ENCODE assay signal across 13 mouse cellular contexts in the genomic region with DNA sequence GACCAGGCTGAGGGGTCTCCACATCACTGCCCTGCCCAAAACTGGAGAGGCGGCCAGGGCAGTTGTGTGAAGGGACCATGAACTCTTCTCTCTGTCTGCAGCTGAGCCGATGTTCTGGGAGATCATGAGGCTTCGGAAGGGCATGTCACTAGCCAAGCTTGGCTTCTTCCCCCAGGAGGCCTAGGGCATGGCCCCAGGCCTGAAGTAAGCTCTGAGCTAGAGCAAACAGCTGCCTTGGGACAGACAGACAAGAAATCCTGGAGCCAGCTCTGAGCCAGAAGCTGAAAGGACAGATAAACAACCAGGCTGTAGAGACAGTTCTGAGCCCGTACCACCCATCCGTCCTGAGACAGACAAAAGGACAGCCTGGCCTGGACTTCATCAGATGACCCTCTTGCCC. TPM values are rescaled to one million over a fixed set of nuclear protein-coding genes. Genes with fewer than 3 reads are reported as not detected.
DNase-seq lines count a peak whose midpoint lies in the region; ATAC-seq and TF ChIP-seq lines count a peak whose summit lies in the region.
"Had no signal": no experiment of that assay in that cellular context is flagged by ENCODE, and none has a peak within 500 bp of the region (broad histone marks: within the 10 kb centered on the region; RNA-seq: fewer than 3 reads in every experiment).

No protein-coding gene starts in this region.

- H3K9me3 ChIP-seq in embryonic facial prominence, embryonic 11.5 days (replicated peaks; ENCODE audit: control insufficient read depth, low read length) = no peaks in the 10 kb centered on the region
- no peaks in the 10 kb centered on the region for H3K9me3 ChIP-seq in embryonic facial prominence, embryonic 10.5 days
- H3K9me3 ChIP-seq in hindbrain, embryonic 13.5 days = no peaks in the 10 kb centered on the region
- no peaks in the 10 kb centered on the region for H3K9me3 ChIP-seq in hindbrain, embryonic 14.5 days (ENCODE audit: control insufficient read depth, low read length)
- H3K9me3 ChIP-seq in midbrain, embryonic 10.5 days (replicated peaks) = no peaks in the 10 kb centered on the region
- no peaks in the 10 kb centered on the region for H3K9me3 ChIP-seq in midbrain, postnatal 0 days (ENCODE audit: low read length)
- H3K9me3 ChIP-seq in embryonic facial prominence, embryonic 13.5 days = no peaks in the 10 kb centered on the region
- H3K9me3 ChIP-seq: hindbrain, embryonic 12.5 days; limb, embryonic 12.5 days; stomach, embryonic 15.5 days had no signal

- no peak overlapping the region; the same call in 1 of the 2 replicates for H3K4me2 ChIP-seq in embryonic facial prominence, embryonic 11.5 days (ENCODE audit: low read depth, low read length)
- no peak overlapping the region for H3K4me2 ChIP-seq in hindbrain, embryonic 13.5 days
- no peak overlapping the region for H3K4me2 ChIP-seq in hindbrain, embryonic 14.5 days (replicated peaks)
- no peak overlapping the region for H3K4me2 ChIP-seq in midbrain, postnatal 0 days (ENCODE audit: low read depth, low read length, poor library complexity, severe bottlenecking)
- H3K4me2 ChIP-seq in embryonic facial prominence, embryonic 13.5 days = no peak overlapping the region
- H3K4me2 ChIP-seq: hindbrain, embryonic 12.5 days; limb, embryonic 12.5 days; stomach, embryonic 15.5 days had no signal

- no peak for TF ChIP-seq CTCF in midbrain, postnatal 0 days (IDR thresholded peaks at IDR 0.05)

- no peak overlapping the region for H3K27ac ChIP-seq in embryonic facial prominence, embryonic 11.5 days (replicated peaks; ENCODE audit: low read depth, low read length)
- H3K27ac ChIP-seq in embryonic facial prominence, embryonic 10.5 days (replicated peaks) = no peak overlapping the region
- H3K27ac ChIP-seq in hindbrain, embryonic 13.5 days = no peak overlapping the region
- H3K27ac ChIP-seq in hindbrain, embryonic 14.5 days = no peak overlapping the region
- H3K27ac ChIP-seq in midbrain, embryonic 10.5 days (replicated peaks) = peak overlapping the region; percentile 72
- H3K27ac ChIP-seq in midbrain, postnatal 0 days (ENCODE audit: low read depth, low read length) = no peak overlapping the region
- H3K27ac ChIP-seq in embryonic facial prominence, embryonic 13.5 days = no peak overlapping the region
- H3K27ac ChIP-seq: hindbrain, embryonic 12.5 days; limb, embryonic 12.5 days; stomach, embryonic 15.5 days had no signal

- DNase-seq in embryonic facial prominence, embryonic 11.5 days (ENCODE audit: low spot score) = no peak
- no peak for DNase-seq in embryonic facial prominence, embryonic 10.5 days (ENCODE audit: low spot score)
- DNase-seq in hindbrain, embryonic 14.5 days (ENCODE audit: low spot score) = no peak
- no peak for DNase-seq in midbrain, embryonic 10.5 days (ENCODE audit: low spot score)
- DNase-seq in midbrain, postnatal 0 days (ENCODE audit: low spot score) = no peak

- H3K4me3 ChIP-seq in embryonic facial prominence, embryonic 11.5 days (ENCODE audit: low read depth, low read length) = no peak overlapping the region
- H3K4me3 ChIP-seq in embryonic facial prominence, embryonic 10.5 days = no peak overlapping the region
- H3K4me3 ChIP-seq in hindbrain, embryonic 13.5 days = no peak overlapping the region
- no peak overlapping the region for H3K4me3 ChIP-seq in hindbrain, embryonic 14.5 days (replicated peaks; ENCODE audit: low read length)
- no peak overlapping the region; the same call in 1 of the 2 replicates for H3K4me3 ChIP-seq in midbrain, embryonic 10.5 days
- no peak overlapping the region for H3K4me3 ChIP-seq in midbrain, postnatal 0 days (ENCODE audit: low read depth, low read length)
- no peak overlapping the region for H3K4me3 ChIP-seq in embryonic facial prominence, embryonic 13.5 days
- H3K4me3 ChIP-seq: hindbrain, embryonic 12.5 days; limb, embryonic 12.5 days; stomach, embryonic 15.5 days had no signal

- 90% methylated on average over 5 of the region's 5 CpGs for WGBS in embryonic facial prominence, embryonic 11.5 days
- WGBS in embryonic facial prominence, embryonic 10.5 days = 83% methylated on average over 5 of the region's 5 CpGs
- 82% methylated on average over 5 of the region's 5 CpGs for WGBS in hindbrain, embryonic 13.5 days
- 85% methylated on average over 5 of the region's 5 CpGs for WGBS in hindbrain, embryonic 14.5 days
- 80% methylated on average over 5 of the region's 5 CpGs for WGBS in midbrain, embryonic 10.5 days
- WGBS in midbrain, postnatal 0 days = 68% methylated on average over 5 of the region's 5 CpGs
- WGBS in embryonic facial prominence, embryonic 13.5 days = 86% methylated on average over 5 of the region's 5 CpGs

- ATAC-seq in embryonic facial prominence, embryonic 11.5 days (replicated peaks; ENCODE audit: insufficient number of reproducible peaks, low FRiP score, low TSS enrichment, low read depth) = 0 out of 2 replicates have a peak, but pooled peaks have one; percentile 5
- peak; percentile 7; the same call in 1 of the 2 replicates for ATAC-seq in hindbrain, embryonic 13.5 days (ENCODE audit: low FRiP score)
- no peak for ATAC-seq in hindbrain, embryonic 14.5 days (ENCODE audit: low FRiP score)
- ATAC-seq in midbrain, postnatal 0 days (ENCODE audit: low FRiP score) = no peak
- no peak for ATAC-seq in embryonic facial prominence, embryonic 13.5 days (ENCODE audit: insufficient number of reproducible peaks, insufficient read depth, low FRiP score, low TSS enrichment, low read depth)
- ATAC-seq: inflammation-experienced regulatory T-cells, adult 6 months had no signal

- H3K9ac ChIP-seq in embryonic facial prominence, embryonic 11.5 days (replicated peaks; ENCODE audit: low read length) = no peak overlapping the region
- no peak overlapping the region; the same call in 1 of the 2 replicates for H3K9ac ChIP-seq in hindbrain, embryonic 13.5 days
- H3K9ac ChIP-seq in hindbrain, embryonic 14.5 days = no peak overlapping the region
- no peak overlapping the region for H3K9ac ChIP-seq in midbrain, postnatal 0 days (replicated peaks; ENCODE audit: low read length, poor library complexity, severe bottlenecking)
- H3K9ac ChIP-seq in embryonic facial prominence, embryonic 13.5 days = 0 out of 2 replicates have a peak overlapping the region, but pooled peaks have one; percentile 54
- H3K9ac ChIP-seq: hindbrain, embryonic 12.5 days; stomach, embryonic 15.5 days had no signal

- peaks cover 4% of the 10 kb centered on the region for H3K4me1 ChIP-seq in embryonic facial prominence, embryonic 11.5 days (ENCODE audit: control insufficient read depth, insufficient read depth, low read length)
- peaks cover 24% of the 10 kb centered on the region for H3K4me1 ChIP-seq in embryonic facial prominence, embryonic 10.5 days
- H3K4me1 ChIP-seq in hindbrain, embryonic 13.5 days (replicated peaks) = peaks cover 5% of the 10 kb centered on the region; the same call in 1 of the 2 replicates
- H3K4me1 ChIP-seq in hindbrain, embryonic 14.5 days (replicated peaks; ENCODE audit: control insufficient read depth, insufficient read depth, low read length) = no peaks in the 10 kb centered on the region
- peaks cover 24% of the 10 kb centered on the region for H3K4me1 ChIP-seq in midbrain, embryonic 10.5 days
- H3K4me1 ChIP-seq in midbrain, postnatal 0 days (ENCODE audit: insufficient read depth, low read length) = no peaks in the 10 kb centered on the region
- H3K4me1 ChIP-seq in embryonic facial prominence, embryonic 13.5 days = peaks cover 15% of the 10 kb centered on the region

- no peaks in the 10 kb centered on the region for H3K27me3 ChIP-seq in embryonic facial prominence, embryonic 11.5 days (ENCODE audit: control insufficient read depth, insufficient read depth, low read length)
- H3K27me3 ChIP-seq in embryonic facial prominence, embryonic 10.5 days (replicated peaks; ENCODE audit: low read depth, poor library complexity, severe bottlenecking) = peaks cover 5% of the 10 kb centered on the region; the same call in 1 of the 2 replicates
- H3K27me3 ChIP-seq in hindbrain, embryonic 13.5 days = peaks cover 8% of the 10 kb centered on the region; the same call in 1 of the 2 replicates
- H3K27me3 ChIP-seq in hindbrain, embryonic 14.5 days (ENCODE audit: control insufficient read depth, insufficient read depth, low read length) = no peaks in the 10 kb centered on the region
- H3K27me3 ChIP-seq in midbrain, embryonic 10.5 days (ENCODE audit: low read depth, poor library complexity, severe bottlenecking) = peaks cover 15% of the 10 kb centered on the region
- H3K27me3 ChIP-seq in midbrain, postnatal 0 days (ENCODE audit: insufficient read depth, low read length) = no peaks in the 10 kb centered on the region
- no peaks in the 10 kb centered on the region for H3K27me3 ChIP-seq in embryonic facial prominence, embryonic 13.5 days
- H3K27me3 ChIP-seq: hindbrain, embryonic 12.5 days; limb, embryonic 12.5 days; stomach, embryonic 15.5 days had no signal

- peaks cover 3% of the 10 kb centered on the region for H3K36me3 ChIP-seq in embryonic facial prominence, embryonic 11.5 days (replicated peaks; ENCODE audit: control insufficient read depth, insufficient read depth, low read depth, low read length)
- H3K36me3 ChIP-seq in embryonic facial prominence, embryonic 10.5 days (replicated peaks) = peaks cover 57% of the 10 kb centered on the region
- H3K36me3 ChIP-seq in hindbrain, embryonic 13.5 days = no peaks in the 10 kb centered on the region
- H3K36me3 ChIP-seq in hindbrain, embryonic 14.5 days (replicated peaks; ENCODE audit: control insufficient read depth, insufficient read depth) = no peaks in the 10 kb centered on the region
- H3K36me3 ChIP-seq in midbrain, embryonic 10.5 days = no peaks in the 10 kb centered on the region
- H3K36me3 ChIP-seq in midbrain, postnatal 0 days (ENCODE audit: insufficient read depth, low read length) = peaks cover 14% of the 10 kb centered on the region; the same call in 1 of the 2 replicates
- peaks cover 43% of the 10 kb centered on the region for H3K36me3 ChIP-seq in embryonic facial prominence, embryonic 13.5 days
- H3K36me3 ChIP-seq: stomach, embryonic 15.5 days had no signal

RNA-seq across cellular contexts. Expression of gene Fads3, which starts 7.0 kb away (rescaled TPM):
- 3.7 TPM in 2 replicates for polyA plus RNA-seq in embryonic facial prominence, embryonic 11.5 days (2014; fragmentation: Nextera tagmentation; extraction: Ambion mirVana)
- 4.0 and 4.3 TPM in 2 replicates for polyA plus RNA-seq in embryonic facial prominence, embryonic 10.5 days (2016; fragmentation: Nextera tagmentation; extraction: Ambion mirVana)
- 15.2 and 18.0 TPM in 2 replicates for polyA plus RNA-seq in hindbrain, embryonic 13.5 days (2015; fragmentation: Nextera tagmentation; extraction: Ambion mirVana)
- 24.7 and 25.7 TPM in 2 replicates for polyA plus RNA-seq in hindbrain, embryonic 14.5 days (2014; fragmentation: Nextera tagmentation; extraction: Ambion mirVana)
- 5.5 and 5.8 TPM in 2 replicates for polyA plus RNA-seq in midbrain, embryonic 10.5 days (2016; fragmentation: Nextera tagmentation; extraction: Ambion mirVana)
- 74.6 and 92.8 TPM in 2 replicates for total RNA-seq in midbrain, postnatal 0 days (2014; rRNA removed)
- 38.8 and 39.2 TPM in 2 replicates for polyA plus RNA-seq in midbrain, postnatal 0 days (2015; fragmentation: Nextera tagmentation; extraction: Ambion mirVana)
- 8.6 and 10.0 TPM in 2 replicates for polyA plus RNA-seq in embryonic facial prominence, embryonic 13.5 days (2015; fragmentation: Nextera tagmentation; extraction: Ambion mirVana)
- total RNA-seq: monocyte, adult 5-6 weeks; neutrophil, adult 5-6 weeks had no signal
- polyA plus RNA-seq: inflammation-experienced regulatory T-cells, adult 6 months had no signal

RNA-seq across cellular contexts. Expression of gene Rab3il1, which starts 32.9 kb away (rescaled TPM):
- 53.8 and 56.4 TPM in 2 replicates for polyA plus RNA-seq in embryonic facial prominence, embryonic 11.5 days (2014; fragmentation: Nextera tagmentation; extraction: Ambion mirVana)
- 51.7 and 57.4 TPM in 2 replicates for polyA plus RNA-seq in embryonic facial prominence, embryonic 10.5 days (2016; fragmentation: Nextera tagmentation; extraction: Ambion mirVana)
- 22.6 and 25.1 TPM in 2 replicates for polyA plus RNA-seq in hindbrain, embryonic 13.5 days (2015; fragmentation: Nextera tagmentation; extraction: Ambion mirVana)
- 19.3 and 23.8 TPM in 2 replicates for polyA plus RNA-seq in hindbrain, embryonic 14.5 days (2014; fragmentation: Nextera tagmentation; extraction: Ambion mirVana)
- 34.6 and 35.6 TPM in 2 replicates for polyA plus RNA-seq in midbrain, embryonic 10.5 days (2016; fragmentation: Nextera tagmentation; extraction: Ambion mirVana)
- 20.6 and 23.3 TPM in 2 replicates for total RNA-seq in midbrain, postnatal 0 days (2014; rRNA removed)
- 21.7 and 23.5 TPM in 2 replicates for polyA plus RNA-seq in midbrain, postnatal 0 days (2015; fragmentation: Nextera tagmentation; extraction: Ambion mirVana)
- polyA plus RNA-seq in embryonic facial prominence, embryonic 13.5 days (2015; fragmentation: Nextera tagmentation; extraction: Ambion mirVana) = 42.0 and 43.3 TPM in 2 replicates
- total RNA-seq: neutrophil, adult 5-6 weeks had no signal
- polyA plus RNA-seq: inflammation-experienced regulatory T-cells, adult 6 months had no signal

RNA-seq across cellular contexts. Expression of gene Best1, which starts 32.9 kb away (rescaled TPM):
- polyA plus RNA-seq in embryonic facial prominence, embryonic 11.5 days (2014; fragmentation: Nextera tagmentation; extraction: Ambion mirVana) = 1.7 and 1.9 TPM in 2 replicates
- 1.6 TPM in 2 replicates for polyA plus RNA-seq in embryonic facial prominence, embryonic 10.5 days (2016; fragmentation: Nextera tagmentation; extraction: Ambion mirVana)
- 1.5 and 1.7 TPM in 2 replicates for polyA plus RNA-seq in hindbrain, embryonic 13.5 days (2015; fragmentation: Nextera tagmentation; extraction: Ambion mirVana)
- polyA plus RNA-seq in hindbrain, embryonic 14.5 days (2014; fragmentation: Nextera tagmentation; extraction: Ambion mirVana) = 2.3 and 2.6 TPM in 2 replicates
- 1.4 and 2.0 TPM in 2 replicates for polyA plus RNA-seq in midbrain, embryonic 10.5 days (2016; fragmentation: Nextera tagmentation; extraction: Ambion mirVana)
- 2.5 and 4.1 TPM in 2 replicates for total RNA-seq in midbrain, postnatal 0 days (2014; rRNA removed)
- 2.9 and 3.5 TPM in 2 replicates for polyA plus RNA-seq in midbrain, postnatal 0 days (2015; fragmentation: Nextera tagmentation; extraction: Ambion mirVana)
- 0.73 and 0.98 TPM in 2 replicates for polyA plus RNA-seq in embryonic facial prominence, embryonic 13.5 days (2015; fragmentation: Nextera tagmentation; extraction: Ambion mirVana)
- total RNA-seq: monocyte, adult 5-6 weeks had no signal

RNA-seq across cellular contexts. Expression of gene Fth1, which starts 54.0 kb away (rescaled TPM):
- 1,303 and 1,312 TPM in 2 replicates for polyA plus RNA-seq in embryonic facial prominence, embryonic 11.5 days (2014; fragmentation: Nextera tagmentation; extraction: Ambion mirVana)
- polyA plus RNA-seq in embryonic facial prominence, embryonic 10.5 days (2016; fragmentation: Nextera tagmentation; extraction: Ambion mirVana) = 1,291 and 1,338 TPM in 2 replicates
- polyA plus RNA-seq in hindbrain, embryonic 13.5 days (2015; fragmentation: Nextera tagmentation; extraction: Ambion mirVana) = 1,535 and 1,618 TPM in 2 replicates
- polyA plus RNA-seq in hindbrain, embryonic 14.5 days (2014; fragmentation: Nextera tagmentation; extraction: Ambion mirVana) = 1,735 and 1,844 TPM in 2 replicates
- 1,350 and 1,398 TPM in 2 replicates for polyA plus RNA-seq in midbrain, embryonic 10.5 days (2016; fragmentation: Nextera tagmentation; extraction: Ambion mirVana)
- total RNA-seq in midbrain, postnatal 0 days (2014; rRNA removed) = 337 and 436 TPM in 2 replicates
- polyA plus RNA-seq in midbrain, postnatal 0 days (2015; fragmentation: Nextera tagmentation; extraction: Ambion mirVana) = 2,585 and 2,689 TPM in 2 replicates
- 1,553 and 1,793 TPM in 2 replicates for polyA plus RNA-seq in embryonic facial prominence, embryonic 13.5 days (2015; fragmentation: Nextera tagmentation; extraction: Ambion mirVana)

Comparison
In these comparisons a context has a peak if more than half of its experiments do, and no peak if none do; other contexts are left out.
1. ATAC-seq: peak in embryonic facial prominence, embryonic 11.5 days (single experiment) and hindbrain, embryonic 13.5 days (single experiment); none in hindbrain, embryonic 14.5 days (single experiment), midbrain, postnatal 0 days (single experiment) and embryonic facial prominence, embryonic 13.5 days (single experiment).